Mouse (Mus musculus): ENCODE measurements around the gene Ctsw. TPM values are rescaled to one million over a fixed set of nuclear protein-coding genes. Genes with fewer than 3 reads are reported as not detected.

Ctsw gene
- polyA plus RNA-seq, 1 experiment, result 1.2 TPM

- H3K4me3 ChIP-seq (ENCODE audit: low read depth, low read length), result no peak overlapping the region
- H3K36me3 ChIP-seq (ENCODE audit: control insufficient read depth, insufficient read depth, low read length, poor library complexity, severe bottlenecking), result no peaks in the 10 kb centered on the region
- H3K4me1 ChIP-seq (ENCODE audit: control insufficient read depth, insufficient read depth, low read length), result no peaks in the 10 kb centered on the region
- no peak overlapping the region for H3K27ac ChIP-seq (ENCODE audit: insufficient read depth, low read length)
- no peaks in the 10 kb centered on the region for H3K9me3 ChIP-seq (replicated peaks; ENCODE audit: control insufficient read depth, insufficient read depth, low read length, poor library complexity, severe bottlenecking)
- no peak for TF ChIP-seq EP300 (IDR thresholded peaks at IDR 0.05; ENCODE audit: insufficient read depth, low read depth, low read length)
- TF ChIP-seq CTCF (IDR thresholded peaks at IDR 0.05; ENCODE audit: low read depth, low read length), result no peak
- TF ChIP-seq POLR2A (IDR thresholded peaks at IDR 0.05; ENCODE audit: insufficient read depth, low read length), result no peak
- H3K27me3 ChIP-seq (ENCODE audit: control insufficient read depth, insufficient read depth, low read length, poor library complexity, severe bottlenecking), result no peaks in the 10 kb centered on the region
- no peak overlapping the region for H3K9ac ChIP-seq (ENCODE audit: low read depth, poor library complexity, severe bottlenecking)
These were observed 48.7 kb downstream of the Ctsw start for GRCm38 (mm10) chr19:5419630-5420029.

- TF ChIP-seq CTCF (IDR thresholded peaks at IDR 0.05; ENCODE audit: low read depth, low read length), result no peak
- no peak for TF ChIP-seq POLR2A (IDR thresholded peaks at IDR 0.05; ENCODE audit: insufficient read depth, low read length)
- TF ChIP-seq EP300 (IDR thresholded peaks at IDR 0.05; ENCODE audit: insufficient read depth, low read depth, low read length), result no peak
These were observed 49.4 kb downstream of the Ctsw start for GRCm38 (mm10) chr19:5418750-5419466.

More at GRCm38 (mm10) chr19:5418750-5419466, 49.4 kb downstream of the Ctsw start:
- H3K36me3 ChIP-seq (ENCODE audit: control insufficient read depth, insufficient read depth, low read length, poor library complexity, severe bottlenecking), result no peaks in the 10 kb centered on the region
- H3K4me1 ChIP-seq (ENCODE audit: control insufficient read depth, insufficient read depth, low read length), result no peaks in the 10 kb centered on the region
- no peaks in the 10 kb centered on the region for H3K9me3 ChIP-seq (replicated peaks; ENCODE audit: control insufficient read depth, insufficient read depth, low read length, poor library complexity, severe bottlenecking)
- no peak overlapping the region for H3K9ac ChIP-seq (ENCODE audit: low read depth, poor library complexity, severe bottlenecking)
- no peak overlapping the region for H3K27ac ChIP-seq (ENCODE audit: insufficient read depth, low read length)
- H3K4me3 ChIP-seq (ENCODE audit: low read depth, low read length), result no peak overlapping the region
- no peaks in the 10 kb centered on the region for H3K27me3 ChIP-seq (ENCODE audit: control insufficient read depth, insufficient read depth, low read length, poor library complexity, severe bottlenecking)

Other genes starting within 250 kb of the Ctsw start
- 18.3 and 22.0 TPM in 2 replicates for gene Pacs1, start 195.4 kb downstream of the Ctsw start, polyA plus RNA-seq (2011; ENCODE audit: insufficient read depth, insufficient read length, low read depth, missing spikeins)
- gene Sf3b2, start 173.1 kb downstream of the Ctsw start, polyA plus RNA-seq (2011; ENCODE audit: insufficient read depth, insufficient read length, low read depth, missing spikeins), result 179 and 185 TPM in 2 replicates
- 2.5 and 2.9 TPM in 2 replicates for gene Gal3st3, start 170.2 kb downstream of the Ctsw start, polyA plus RNA-seq (2011; ENCODE audit: insufficient read depth, insufficient read length, low read depth, missing spikeins)
- gene Catsper1, start 132.8 kb downstream of the Ctsw start, polyA plus RNA-seq (2011; ENCODE audit: insufficient read depth, insufficient read length, low read depth, missing spikeins), result not detected in 2 replicates
- 0.62 and 1.6 TPM in 2 replicates for gene Cst6, start 118.9 kb downstream of the Ctsw start, polyA plus RNA-seq (2011; ENCODE audit: insufficient read depth, insufficient read length, low read depth, missing spikeins)
- 33.1 and 36.6 TPM in 2 replicates for gene Eif1ad, start 101.8 kb downstream of the Ctsw start, polyA plus RNA-seq (2011; ENCODE audit: insufficient read depth, insufficient read length, low read depth, missing spikeins)
- gene Banf1, start 101.3 kb downstream of the Ctsw start, polyA plus RNA-seq (2011; ENCODE audit: insufficient read depth, insufficient read length, low read depth, missing spikeins), result 370 and 395 TPM in 2 replicates
- 49.1 and 67.8 TPM in 2 replicates for gene Sart1, start 79.8 kb downstream of the Ctsw start, polyA plus RNA-seq (2011; ENCODE audit: insufficient read depth, insufficient read length, low read depth, missing spikeins)
- 0.49 TPM in 1 of 2 replicates, not detected in the other for gene Tsga10ip, start 66.0 kb downstream of the Ctsw start, polyA plus RNA-seq (2011; ENCODE audit: insufficient read depth, insufficient read length, low read depth, missing spikeins)
- 138 and 154 TPM in 2 replicates for gene Drap1, start 43.5 kb downstream of the Ctsw start, polyA plus RNA-seq (2011; ENCODE audit: insufficient read depth, insufficient read length, low read depth, missing spikeins)
- gene AI837181, start 43.4 kb downstream of the Ctsw start, polyA plus RNA-seq (2011; ENCODE audit: insufficient read depth, insufficient read length, low read depth, missing spikeins), result 17.5 and 21.9 TPM in 2 replicates
- 1.3 and 2.3 TPM in 2 replicates for gene Fosl1, start 21.0 kb downstream of the Ctsw start, polyA plus RNA-seq (2011; ENCODE audit: insufficient read depth, insufficient read length, low read depth, missing spikeins)
- 3.3 and 4.2 TPM in 2 replicates for gene Ccdc85b, start 10.6 kb downstream of the Ctsw start, polyA plus RNA-seq (2011; ENCODE audit: insufficient read depth, insufficient read length, low read depth, missing spikeins)
- gene Fibp, start 7.9 kb downstream of the Ctsw start, polyA plus RNA-seq (2011; ENCODE audit: insufficient read depth, insufficient read length, low read depth, missing spikeins), result 37.7 and 47.6 TPM in 2 replicates
- 21.5 and 24.6 TPM in 2 replicates for gene Efemp2, start 5.4 kb upstream of the Ctsw start, polyA plus RNA-seq (2011; ENCODE audit: insufficient read depth, insufficient read length, low read depth, missing spikeins)
- gene Mus81, start 19.9 kb upstream of the Ctsw start, polyA plus RNA-seq (2011; ENCODE audit: insufficient read depth, insufficient read length, low read depth, missing spikeins), result 14.4 and 19.6 TPM in 2 replicates
- gene Cfl1, start 21.9 kb upstream of the Ctsw start, polyA plus RNA-seq (2011; ENCODE audit: insufficient read depth, insufficient read length, low read depth, missing spikeins), result 878 and 879 TPM in 2 replicates
- 0.99 and 1.5 TPM in 2 replicates for gene 1700020D05Rik, start 35.3 kb upstream of the Ctsw start, polyA plus RNA-seq (2011; ENCODE audit: insufficient read depth, insufficient read length, low read depth, missing spikeins)
- 6.4 and 7.7 TPM in 2 replicates for gene Snx32, start 42.0 kb upstream of the Ctsw start, polyA plus RNA-seq (2011; ENCODE audit: insufficient read depth, insufficient read length, low read depth, missing spikeins)
- gene Ovol1, start 92.1 kb upstream of the Ctsw start, polyA plus RNA-seq (2011; ENCODE audit: insufficient read depth, insufficient read length, low read depth, missing spikeins), result 0.46 and 0.52 TPM in 2 replicates
- gene Ap5b1, start 99.5 kb upstream of the Ctsw start, polyA plus RNA-seq (2011; ENCODE audit: insufficient read depth, insufficient read length, low read depth, missing spikeins), result 1.9 TPM in 2 replicates
- 47.2 and 56.5 TPM in 2 replicates for gene Rnaseh2c, start 133.4 kb upstream of the Ctsw start, polyA plus RNA-seq (2011; ENCODE audit: insufficient read depth, insufficient read length, low read depth, missing spikeins)
- 50.9 and 65.5 TPM in 2 replicates for gene Kat5, start 141.7 kb upstream of the Ctsw start, polyA plus RNA-seq (2011; ENCODE audit: insufficient read depth, insufficient read length, low read depth, missing spikeins)
- gene Rela, start 169.0 kb upstream of the Ctsw start, polyA plus RNA-seq (2011; ENCODE audit: insufficient read depth, insufficient read length, low read depth, missing spikeins), result 28.5 and 32.9 TPM in 2 replicates
- 13.7 and 19.1 TPM in 2 replicates for gene Sipa1, start 195.2 kb upstream of the Ctsw start, polyA plus RNA-seq (2011; ENCODE audit: insufficient read depth, insufficient read length, low read depth, missing spikeins)
- 25.8 and 27.8 TPM in 2 replicates for gene Map3k11, start 220.2 kb upstream of the Ctsw start, polyA plus RNA-seq (2011; ENCODE audit: insufficient read depth, insufficient read length, low read depth, missing spikeins)
- gene Pcnx3, start 220.4 kb upstream of the Ctsw start, polyA plus RNA-seq (2011; ENCODE audit: insufficient read depth, insufficient read length, low read depth, missing spikeins), result 39.7 and 43.7 TPM in 2 replicates
- not detected in 2 replicates for gene Kcnk7, start 235.9 kb upstream of the Ctsw start, polyA plus RNA-seq (2011; ENCODE audit: insufficient read depth, insufficient read length, low read depth, missing spikeins)

Data from ES-Bruce4 (cell line).